Mouse (Mus musculus) myocyte (in vitro differentiated cells): ENCODE data around the gene Mapk1ip1.

Source experiments
- E2F4 ChIP-seq: IDR thresholded peaks from one replicate; pipeline ENCODE4 v1.6.1; 2011; ENCODE audit warnings: mild to moderate bottlenecking, control low read depth, moderate library complexity; ENCODE audit not compliant: insufficient read depth
- POLR2A ChIP-seq: IDR thresholded peaks from one replicate; pipeline ENCODE4 v1.6.1; 2011; ENCODE audit warnings: low read depth, mild to moderate bottlenecking, control low read depth, moderate library complexity; ENCODE audit not compliant: insufficient read length
- TCF12 ChIP-seq: IDR thresholded peaks from one replicate; pipeline ENCODE4 v1.6.1; 2011; ENCODE audit warnings: mild to moderate bottlenecking, control low read depth; ENCODE audit not compliant: poor library complexity, insufficient read depth, severe bottlenecking

DNA sequence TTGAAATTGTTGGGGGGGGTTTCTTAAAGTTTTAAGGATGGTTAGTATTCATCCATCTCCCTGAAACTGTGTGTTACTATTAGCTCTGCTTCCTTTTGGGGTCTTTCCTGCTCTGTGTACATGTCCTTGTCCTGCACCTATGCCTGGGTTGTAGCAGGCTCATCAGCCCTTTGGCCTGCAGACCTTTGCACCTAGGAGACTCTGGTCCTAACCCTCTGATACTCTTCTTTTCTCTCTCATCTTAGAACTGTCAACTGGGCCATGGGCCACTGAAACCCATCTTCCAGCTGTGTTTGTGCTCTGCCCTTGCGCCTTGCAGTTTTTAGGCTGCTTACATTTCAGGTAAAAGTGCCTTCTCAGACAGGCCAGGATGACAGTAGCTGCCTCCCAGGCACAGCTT lies 18.7 kb upstream of the Mapk1ip1 start:
- TF ChIP-seq POLR2A (no peak), TCF12 (no peak), E2F4 (no peak)
